Mouse (Mus musculus) heart, postnatal 0 days (tissue): Measurements from ENCODE around the gene Chd9.

Experiments
- CTCF ChIP-seq: IDR thresholded peaks from 2 replicates; pipeline ENCODE4 v1.5.1; 2016; ENCODE audit warnings: antibody characterized with exemption, control low read depth, low read depth
- EP300 ChIP-seq: IDR thresholded peaks from 2 replicates; pipeline ENCODE4 v1.6.1; 2016; ENCODE audit warnings: antibody characterized with exemption, low read depth

- TF ChIP-seq CTCF (no peak), EP300 (no peak)
Observed at GRCm38 (mm10) chr8:90923158-90923905, 95.2 kb downstream of the Chd9 start.
